Mouse (Mus musculus) cerebellum, adult 11 months (tissue): ENCODE data around the gene Tlk2.
"Not testable (repeated sequence)": the region's sequence is repeated elsewhere in the genome, so short reads cannot be mapped to it uniquely, and the experiment has no call there.

Source experiments
- DNase-seq: peaks from one replicate; pipeline ENCODE4 v3.0.0; 2022

Tlk2 gene

DNA sequence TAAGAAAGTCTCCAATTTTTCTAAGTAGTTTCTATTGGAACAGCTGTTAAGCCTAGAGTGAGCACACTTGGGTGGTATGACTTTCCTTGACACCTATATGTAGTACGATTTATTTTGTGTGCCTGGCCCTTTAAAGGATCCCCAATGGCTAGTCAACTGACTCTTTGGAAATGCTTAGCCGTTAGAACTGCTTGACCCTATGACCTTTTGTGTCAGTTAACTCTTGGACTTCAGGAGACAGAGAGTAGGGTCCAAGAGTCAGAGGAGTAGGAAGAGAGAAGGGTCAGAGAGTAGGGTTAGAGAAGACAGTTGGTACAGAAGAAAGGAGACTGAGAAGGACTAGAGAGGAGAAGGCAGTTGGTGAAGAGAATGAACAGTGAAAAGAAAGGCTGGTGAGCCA, at the start of gene Tlk2:
Gene Tlk2, plus strand, starts transcription at position 292 of the 400 bp plus-strand sequence.
- no peak for DNase-seq

- DNase-seq = no peak
Measured at GRCm38 (mm10) chr11:105135692-105136091, 42.9 kb upstream of the Tlk2 start.

DNA sequence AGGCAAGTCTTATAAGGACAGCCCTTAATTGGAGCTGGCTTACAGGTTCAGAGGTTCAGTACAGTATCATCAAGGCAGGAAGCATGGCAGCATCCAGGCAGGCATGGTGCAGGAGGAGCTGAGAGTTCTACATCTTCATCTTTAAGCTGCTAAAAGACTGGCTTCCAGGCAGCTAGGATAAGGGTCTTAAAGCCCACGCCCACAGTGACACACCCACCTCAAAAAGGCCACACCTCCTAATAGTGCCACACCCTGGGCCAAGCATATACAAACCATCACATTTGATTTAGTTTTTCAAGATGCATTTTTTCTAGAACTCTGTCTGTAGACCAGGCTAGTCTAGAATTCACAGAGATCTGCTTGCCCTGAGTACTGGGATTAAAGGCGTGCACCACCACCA, 41.4 kb upstream of the Tlk2 start:
- DNase-seq = not testable (repeated sequence)

- DNase-seq = not testable (repeated sequence)
Measured at GRCm38 (mm10) chr11:105140512-105140911, 38.1 kb upstream of the Tlk2 start.

DNA sequence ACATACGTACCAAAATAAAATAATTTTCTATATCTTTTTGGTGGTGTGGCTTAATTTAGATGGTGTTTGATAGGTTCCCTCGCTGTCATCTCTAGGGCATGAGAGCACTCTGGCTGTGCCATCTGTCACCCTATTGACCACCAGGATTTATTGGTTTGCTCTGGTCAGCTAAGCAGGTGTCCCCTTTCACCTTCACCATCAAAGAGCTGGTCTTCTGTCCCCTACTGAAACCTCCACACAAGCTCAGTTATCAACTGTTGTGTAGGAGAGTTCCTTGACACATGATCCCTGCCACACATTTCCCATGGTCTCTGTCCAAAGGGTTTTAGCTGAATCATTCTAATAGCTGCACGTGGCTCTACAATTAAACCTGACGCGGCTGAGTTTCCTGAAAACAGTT, 37.5 kb upstream of the Tlk2 start:
- DNase-seq = no peak

DNA sequence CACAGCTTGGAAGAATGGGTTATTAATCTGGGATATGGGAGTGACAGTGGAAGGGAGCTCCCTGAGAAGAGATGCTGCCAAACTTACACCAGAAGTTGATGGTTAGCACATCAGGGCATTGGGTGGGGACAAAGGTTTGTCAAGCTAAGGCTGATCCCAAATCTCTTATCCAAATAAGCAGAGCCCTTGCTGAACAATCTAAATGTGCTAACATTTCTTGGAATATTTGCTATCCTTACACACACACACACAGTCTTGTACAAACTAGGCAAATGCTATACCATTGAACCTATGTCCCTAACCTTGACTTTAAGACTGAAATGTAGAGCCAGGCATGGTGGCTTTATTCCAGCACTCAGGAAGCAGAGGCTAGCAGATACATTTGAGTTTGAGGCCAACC, 35.0 kb upstream of the Tlk2 start:
- DNase-seq = no peak

DNA sequence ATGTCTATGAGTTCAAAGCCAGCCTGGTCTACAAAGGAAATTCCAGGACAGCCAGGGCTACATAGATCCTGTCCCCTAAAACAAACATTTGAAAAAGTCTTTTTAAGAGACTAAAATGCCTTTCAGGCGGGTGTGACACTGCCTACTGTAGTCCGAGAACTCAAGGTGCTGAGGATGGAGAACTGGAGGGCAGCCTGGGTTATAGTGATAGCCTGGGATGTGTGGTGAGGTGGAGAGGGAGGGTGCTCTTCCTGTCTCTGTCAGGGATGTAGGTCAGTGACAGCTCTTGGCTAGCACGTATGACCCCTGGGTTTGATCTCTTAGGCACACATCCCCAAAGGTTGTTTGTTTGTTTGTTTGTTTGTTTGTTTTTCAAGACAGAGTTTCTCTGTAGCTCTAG, 34.5 kb upstream of the Tlk2 start:
- DNase-seq = no peak

- no peak for DNase-seq
Measured at GRCm38 (mm10) chr11:105144508-105145210, 33.9 kb upstream of the Tlk2 start.

GRCm38 (mm10) chr11:105145211-105145610, 33.4 kb upstream of the Tlk2 start:
- no peak for DNase-seq

- no peak for DNase-seq
Measured at GRCm38 (mm10) chr11:105146593-105146992, 32.0 kb upstream of the Tlk2 start, which contains the start of gene Gm10842. Gene Gm10842 (plus strand): TSS chr11:105146893.

DNA sequence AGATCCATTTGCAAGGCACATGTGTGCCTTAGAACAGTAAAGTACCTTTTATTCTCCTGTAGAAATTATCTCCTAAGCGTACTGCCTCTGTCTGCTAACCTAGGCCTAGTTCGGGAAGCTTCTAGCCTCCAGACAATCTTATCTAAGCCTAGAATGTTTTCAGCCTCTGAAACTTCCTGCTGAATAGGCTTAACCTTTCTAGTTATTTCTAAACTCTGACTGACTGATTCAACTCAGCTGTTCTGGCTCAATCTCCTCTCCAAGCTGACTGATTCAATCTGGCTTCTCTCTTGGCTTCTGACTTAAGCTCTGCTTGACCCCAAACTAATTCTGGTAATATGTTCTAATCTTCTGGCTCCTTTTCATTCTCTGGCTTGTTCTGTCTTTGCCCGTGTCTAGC, 29.3 kb upstream of the Tlk2 start:
- DNase-seq = no peak

DNA sequence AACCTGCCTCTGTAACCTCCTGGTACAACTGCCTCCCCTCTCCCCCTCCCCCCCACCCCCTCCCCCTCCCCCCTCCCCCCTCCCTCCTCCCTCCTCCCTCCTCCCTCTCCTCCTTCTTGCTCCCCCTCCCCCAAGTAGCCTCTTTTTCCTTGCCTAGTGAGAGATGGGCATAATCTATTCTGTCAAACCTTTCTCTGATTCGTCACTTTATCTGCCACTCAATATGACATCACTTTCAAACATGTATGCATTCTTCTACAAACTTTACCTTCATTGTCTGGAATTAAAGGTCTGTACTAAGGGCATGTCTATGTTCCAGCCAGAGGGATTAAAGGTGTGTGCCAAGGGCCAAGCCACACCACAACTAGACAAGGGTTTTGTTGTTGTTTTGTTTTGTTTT, 28.8 kb upstream of the Tlk2 start:
- no peak for DNase-seq

DNA sequence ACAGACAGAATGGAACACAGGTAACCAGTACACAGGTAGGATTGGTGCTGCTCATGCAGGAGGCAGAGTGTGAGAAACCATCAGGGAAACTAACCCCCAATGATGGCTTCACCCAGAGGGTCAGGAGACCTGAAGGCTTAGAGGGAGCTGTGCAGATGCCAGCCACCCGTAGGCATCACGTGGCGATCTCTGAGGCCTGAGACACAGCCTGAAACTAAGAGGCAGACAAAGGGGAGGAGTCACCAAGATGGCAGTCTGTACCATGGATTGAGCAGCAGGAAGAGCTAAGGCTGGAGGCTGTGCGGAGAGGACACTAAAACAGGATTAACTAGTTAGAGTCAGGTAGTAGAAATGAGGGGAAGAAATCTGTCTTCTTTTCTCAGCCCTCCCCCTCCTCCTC, 27.9 kb upstream of the Tlk2 start:
- no peak for DNase-seq

GRCm38 (mm10) chr11:105151226-105152016, 27.2 kb upstream of the Tlk2 start:
- DNase-seq = no peak

DNA sequence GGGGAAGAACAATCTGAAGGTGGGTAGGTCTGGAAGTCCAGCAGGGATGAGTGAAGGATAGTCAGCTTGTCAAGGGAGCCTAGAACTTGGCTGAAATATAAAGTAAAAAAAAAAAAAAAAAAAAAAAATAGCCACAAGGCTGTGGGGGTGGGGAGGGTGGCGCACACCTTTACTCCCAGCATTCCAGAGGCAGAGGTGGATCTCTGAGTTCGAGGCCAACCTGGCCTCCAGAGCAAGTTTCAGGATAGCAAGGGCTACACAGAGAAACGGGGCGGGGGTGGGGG, 26.6 kb upstream of the Tlk2 start:
- DNase-seq = no peak

DNA sequence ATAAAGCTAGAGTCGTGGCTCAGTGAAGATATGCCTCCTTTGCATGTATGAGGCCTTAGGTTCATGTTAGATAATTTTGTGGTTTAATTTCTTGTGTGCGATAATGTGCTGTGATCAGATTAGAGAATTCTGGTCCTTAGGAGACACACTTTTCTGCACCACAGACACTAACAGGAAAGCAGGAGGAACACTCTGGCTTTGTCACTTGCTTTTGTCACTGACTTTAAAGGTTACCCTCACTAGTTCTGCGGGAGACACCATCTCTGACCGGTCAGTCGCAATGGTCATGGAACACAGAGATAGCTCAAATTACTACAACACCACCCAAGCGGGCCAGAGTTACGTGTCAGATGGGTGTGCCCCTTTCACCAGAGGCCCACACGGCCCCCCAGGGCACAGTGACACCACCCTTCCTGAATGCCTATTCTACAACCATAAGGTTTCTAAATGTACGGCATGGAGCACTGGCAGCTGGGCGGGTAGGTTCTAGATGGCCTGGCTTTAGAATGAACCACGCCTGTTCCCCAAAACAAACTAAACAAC, 26.2 kb upstream of the Tlk2 start:
- no peak for DNase-seq

- no peak for DNase-seq
Measured at GRCm38 (mm10) chr11:105153068-105153833, 25.4 kb upstream of the Tlk2 start.

DNA sequence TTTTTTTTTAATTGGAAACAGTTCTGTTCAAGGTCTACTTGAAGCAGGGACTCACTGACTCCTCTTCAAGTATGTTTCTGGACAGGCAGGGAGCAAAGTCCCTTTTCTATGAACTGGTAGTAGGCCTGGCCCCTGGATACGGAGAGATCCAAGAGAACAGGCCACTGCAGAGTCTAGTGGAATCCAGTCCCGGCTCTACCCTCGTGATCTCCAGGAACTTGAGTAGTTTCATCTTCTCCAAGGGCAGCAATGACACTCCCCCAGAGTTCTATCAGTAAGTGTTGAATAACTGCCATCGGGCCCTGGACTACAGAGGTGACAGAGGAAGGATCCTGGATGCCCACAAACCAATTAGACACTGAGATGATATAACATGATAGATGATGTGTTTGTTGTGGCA, 22.7 kb upstream of the Tlk2 start:
- DNase-seq = no peak

DNA sequence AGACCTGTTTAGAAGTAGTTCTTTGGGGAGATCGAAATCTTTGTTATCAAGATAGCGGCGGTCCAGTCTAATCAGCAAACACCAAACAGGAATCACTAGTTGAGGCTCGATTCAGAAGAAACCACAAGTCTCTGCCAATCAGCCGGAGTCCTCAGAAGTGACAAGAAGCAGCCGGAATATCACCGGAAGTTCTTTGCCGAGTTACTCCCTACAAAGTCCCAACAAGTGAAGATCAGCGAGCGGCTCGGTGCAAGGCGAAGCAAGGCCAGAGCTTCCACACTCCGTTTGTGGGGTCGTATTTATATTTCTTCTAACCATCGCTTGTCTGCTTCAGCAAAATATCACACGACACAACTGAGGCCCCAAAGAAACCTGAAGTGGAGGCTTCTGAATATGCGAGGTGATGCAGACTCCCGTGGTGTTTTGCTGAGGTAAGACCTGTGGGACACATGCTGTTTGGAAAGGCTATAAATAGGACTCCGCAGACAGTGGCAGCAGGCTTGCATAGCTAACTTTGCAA, 21.8 kb upstream of the Tlk2 start:
- DNase-seq = no peak

DNA sequence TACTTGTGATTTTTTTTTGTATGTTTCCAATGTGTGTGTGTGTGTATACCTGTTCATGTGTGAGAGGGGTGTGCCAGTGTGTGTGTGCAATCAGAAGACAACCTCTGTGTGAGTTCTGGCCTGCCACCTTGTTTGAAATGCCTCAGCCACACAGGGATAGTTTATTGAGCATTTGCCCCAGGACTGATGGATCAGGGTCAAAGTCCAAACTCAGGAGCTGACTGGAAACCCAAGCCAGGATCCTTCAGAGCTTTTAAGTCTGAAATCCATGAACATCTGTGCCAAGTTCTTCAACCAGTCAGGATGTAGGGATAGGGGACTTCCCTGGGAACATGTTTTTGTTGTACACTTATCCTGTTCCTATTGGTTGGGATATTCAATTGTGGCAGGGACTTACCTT, 20.6 kb upstream of the Tlk2 start:
- DNase-seq = no peak

DNA sequence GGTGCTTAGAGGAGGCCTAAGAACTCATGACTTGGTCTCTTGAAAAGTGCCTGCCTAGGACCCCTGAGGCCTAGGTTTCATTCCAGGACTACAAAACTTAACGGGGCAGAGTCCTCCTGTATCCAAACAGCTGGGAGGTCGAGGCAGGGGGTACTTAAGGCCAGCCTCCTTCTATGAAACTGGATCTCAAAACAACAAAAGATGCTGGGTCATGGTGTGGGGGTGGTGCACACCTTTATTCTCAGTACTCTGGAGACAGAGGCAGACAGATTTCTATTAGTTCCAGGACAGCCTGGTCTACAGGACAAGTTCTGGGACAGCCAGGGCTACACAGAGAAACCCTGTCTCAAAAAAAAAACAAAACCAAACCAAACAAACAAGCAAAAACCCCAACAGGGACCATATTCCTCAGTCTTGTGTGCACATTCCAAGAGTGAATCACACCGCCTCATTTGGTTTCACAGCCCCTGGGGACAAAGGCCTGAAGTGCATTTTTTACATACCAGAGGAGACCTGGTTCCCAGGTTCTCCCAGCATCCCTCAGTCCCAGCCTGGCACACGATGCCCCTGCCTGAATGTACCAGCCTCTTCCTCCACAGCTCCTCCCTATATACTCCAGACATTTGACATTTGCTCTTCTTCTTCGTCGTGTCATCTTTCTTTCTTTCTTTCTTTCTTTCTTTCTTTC, 18.8 kb upstream of the Tlk2 start:
- DNase-seq = no peak

DNA sequence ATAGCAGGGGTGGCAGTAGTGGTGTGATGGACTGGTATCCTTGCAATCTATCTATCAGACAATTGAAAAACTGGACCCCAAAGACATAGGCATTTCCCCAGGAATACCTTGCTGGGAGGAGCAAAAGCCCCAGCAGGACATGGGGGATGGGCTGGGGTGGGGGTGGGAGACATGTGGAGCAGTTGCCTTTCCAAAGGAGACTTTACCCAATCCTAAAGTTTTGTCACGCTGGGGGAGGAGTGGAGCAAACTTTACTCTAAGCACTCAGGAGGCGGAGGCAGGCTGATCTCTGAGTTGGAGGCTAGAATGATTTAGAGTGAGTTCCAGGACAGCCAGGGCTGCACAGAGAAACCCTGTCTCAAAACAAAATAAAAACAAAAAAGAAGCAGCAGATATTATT, 17.2 kb upstream of the Tlk2 start:
- DNase-seq = no peak
